Mouse (Mus musculus) G1E (cell line): ENCODE data around the gene Ctsc. TPM values are rescaled to one million over a fixed set of nuclear protein-coding genes. Genes with fewer than 3 reads are reported as not detected.

Experiments
- ATAC-seq: 2 replicates; pipeline ENCODE4 v1.8.0; 2016; ENCODE audit warnings: mild to moderate bottlenecking; ENCODE audit not compliant: insufficient number of reproducible peaks, poor library complexity, low FRiP score, severe bottlenecking; ENCODE audit errors: extremely low read depth
- DNase-seq: peaks from one replicate; pipeline ENCODE4 v3.0.0; 2012; ENCODE audit warnings: low spot score
- H3K27me3 ChIP-seq: 2 replicates; pipeline ENCODE4 v1.6.1; 2012; ENCODE audit warnings: mild to moderate bottlenecking, low read length, inconsistent platforms; ENCODE audit not compliant: insufficient read depth
- H3K36me3 ChIP-seq: replicated peaks from 2 replicates; pipeline ENCODE3; 2012; ENCODE audit warnings: mild to moderate bottlenecking, inconsistent platforms
- H3K4me1 ChIP-seq: 2 replicates; pipeline ENCODE4 v1.6.1; 2012; ENCODE audit warnings: low read depth, low read length, inconsistent platforms, mixed read lengths; ENCODE audit not compliant: insufficient read depth
- H3K4me3 ChIP-seq: 2 replicates; pipeline ENCODE4 v1.5.1; 2012; ENCODE audit warnings: low read depth, mild to moderate bottlenecking, inconsistent platforms, low read length, moderate library complexity, mixed read lengths
- H3K9me3 ChIP-seq: replicated peaks from 2 replicates; pipeline ENCODE4 v1.6.1; 2012; ENCODE audit warnings: inconsistent platforms
- CTCF ChIP-seq: IDR thresholded peaks from 2 replicates; pipeline ENCODE4 v1.5.1; 2012; ENCODE audit warnings: low read depth, low read length, inconsistent platforms, mixed read lengths
- GATA1 ChIP-seq: IDR thresholded peaks from 2 replicates; pipeline ENCODE4 v1.6.1; 2012; ENCODE audit warnings: borderline replicate concordance, low read length, inconsistent platforms, mixed read lengths
- GATA2 ChIP-seq: IDR thresholded peaks from 2 replicates; pipeline ENCODE4 v1.6.1; 2012; ENCODE audit warnings: low read depth, low read length, inconsistent platforms, borderline replicate concordance
- POLR2AphosphoS5 ChIP-seq: IDR thresholded peaks from 2 replicates; pipeline ENCODE4 v1.6.1; 2012; ENCODE audit warnings: low read depth, low read length, inconsistent platforms; ENCODE audit not compliant: insufficient replicate concordance
- TAL1 ChIP-seq: conservative IDR thresholded peaks from 2 replicates; pipeline ENCODE4 v1.6.1; 2012; ENCODE audit warnings: low read depth, low read length, inconsistent platforms, mixed read lengths
- polyA plus RNA-seq: library from polyadenylated mRNA; stranded (reverse); fragments of >175 nt; gene quantifications from 2 replicates; pipeline ENCODE4 v1.2.3, GENCODE M21; 2012
- total RNA-seq, 2 experiments: library from RNA; stranded (forward) in 1 of 2; stranded (reverse) in 1 of 2; fragments of 200-1000 nt in 1 of 2; fragments of >200 nt in 1 of 2; fragmentation: Nextera tagmentation in 1 of 2; gene quantifications; 2 replicates each; pipeline ENCODE4 v1.2.3; 2014 to 2017

The Ctsc gene
- total and polyA plus RNA-seq, 3 experiments, result 0.11 TPM; not detected in 2

DNA sequence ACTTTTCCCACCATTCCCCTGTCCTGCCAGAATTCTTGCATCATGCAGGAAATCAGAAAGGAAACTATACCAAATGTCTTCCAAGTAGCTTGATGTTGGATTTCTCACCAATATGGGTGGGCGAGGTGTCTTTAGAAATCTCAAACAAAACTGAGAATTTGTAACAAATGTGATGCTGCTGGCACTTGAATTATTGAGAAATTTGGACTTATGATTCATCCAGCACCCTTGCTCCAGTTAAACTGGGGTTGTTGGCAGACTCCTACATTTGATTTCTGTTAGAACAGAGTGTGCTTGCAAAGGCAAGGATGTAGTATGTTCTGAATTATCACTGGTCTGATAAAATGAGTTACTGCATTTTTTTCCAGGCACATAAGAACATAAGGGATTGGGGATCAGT lies 68.2 kb downstream of the Ctsc start:
- H3K27me3 ChIP-seq, result no peaks in the 10 kb centered on the region
- peaks cover 2% of the 10 kb centered on the region; the same call in 1 of the 2 replicates for H3K9me3 ChIP-seq
- TF ChIP-seq POLR2AphosphoS5 (no peak), TAL1 (no peak), GATA1 (no peak), GATA2 (no peak), CTCF (no peak)
- DNase-seq, result no peak
- no peak for ATAC-seq
- no peak overlapping the region for H3K4me3 ChIP-seq
- H3K36me3 ChIP-seq, result no peaks in the 10 kb centered on the region
- no peaks in the 10 kb centered on the region for H3K4me1 ChIP-seq

DNA sequence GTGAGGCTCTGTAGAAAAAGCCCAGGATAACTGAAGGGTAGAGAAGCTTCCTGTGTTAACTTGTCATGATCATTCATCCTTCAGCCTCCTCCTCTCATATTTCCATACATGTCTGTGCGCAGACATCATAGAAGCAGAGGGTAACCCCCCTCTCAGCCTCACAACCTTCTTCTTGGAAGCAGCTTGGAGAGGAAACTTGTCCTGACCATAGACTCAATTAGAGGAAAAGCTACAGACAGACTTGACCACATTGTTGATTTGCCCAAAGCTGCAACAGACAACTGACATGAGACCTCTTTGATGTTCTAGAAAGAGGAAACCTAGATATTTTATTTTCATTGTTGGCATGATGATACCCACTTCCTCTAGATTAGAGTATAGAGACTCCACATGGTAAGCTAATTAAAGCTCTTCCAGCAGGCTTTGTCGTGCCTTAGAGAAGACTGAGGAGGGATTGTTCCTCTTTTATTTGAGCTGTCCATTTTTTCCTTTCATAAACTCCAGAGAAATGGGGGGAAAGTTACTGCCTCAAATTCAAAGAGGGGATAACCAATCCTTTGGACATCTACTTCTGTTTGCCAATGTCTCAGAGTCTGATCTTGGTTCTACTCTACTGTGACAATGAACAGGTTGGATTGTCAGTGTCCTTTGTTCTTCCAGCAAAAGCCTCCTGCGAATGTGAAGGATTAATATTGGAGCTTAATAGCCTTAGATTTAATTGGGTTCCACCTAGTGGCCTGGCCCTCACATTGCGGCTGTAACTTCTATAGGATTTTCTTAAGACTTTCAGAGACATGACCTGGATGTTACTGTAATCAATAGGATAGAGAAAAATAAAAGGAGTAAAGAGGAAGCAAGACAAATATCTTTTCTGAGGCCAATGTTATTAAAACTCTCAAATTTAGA lies 79.2 kb downstream of the Ctsc start:
- no peak overlapping the region for H3K4me3 ChIP-seq
- DNase-seq, result no peak
- H3K9me3 ChIP-seq, result no peaks in the 10 kb centered on the region
- ATAC-seq, result no peak
- no peak for TF ChIP-seq TAL1
- no peak for TF ChIP-seq GATA1
- no peak for TF ChIP-seq CTCF
- TF ChIP-seq POLR2AphosphoS5, result no peak
- no peak for TF ChIP-seq GATA2
- H3K36me3 ChIP-seq, result no peaks in the 10 kb centered on the region
- H3K4me1 ChIP-seq, result no peaks in the 10 kb centered on the region
- H3K27me3 ChIP-seq, result no peaks in the 10 kb centered on the region

DNA sequence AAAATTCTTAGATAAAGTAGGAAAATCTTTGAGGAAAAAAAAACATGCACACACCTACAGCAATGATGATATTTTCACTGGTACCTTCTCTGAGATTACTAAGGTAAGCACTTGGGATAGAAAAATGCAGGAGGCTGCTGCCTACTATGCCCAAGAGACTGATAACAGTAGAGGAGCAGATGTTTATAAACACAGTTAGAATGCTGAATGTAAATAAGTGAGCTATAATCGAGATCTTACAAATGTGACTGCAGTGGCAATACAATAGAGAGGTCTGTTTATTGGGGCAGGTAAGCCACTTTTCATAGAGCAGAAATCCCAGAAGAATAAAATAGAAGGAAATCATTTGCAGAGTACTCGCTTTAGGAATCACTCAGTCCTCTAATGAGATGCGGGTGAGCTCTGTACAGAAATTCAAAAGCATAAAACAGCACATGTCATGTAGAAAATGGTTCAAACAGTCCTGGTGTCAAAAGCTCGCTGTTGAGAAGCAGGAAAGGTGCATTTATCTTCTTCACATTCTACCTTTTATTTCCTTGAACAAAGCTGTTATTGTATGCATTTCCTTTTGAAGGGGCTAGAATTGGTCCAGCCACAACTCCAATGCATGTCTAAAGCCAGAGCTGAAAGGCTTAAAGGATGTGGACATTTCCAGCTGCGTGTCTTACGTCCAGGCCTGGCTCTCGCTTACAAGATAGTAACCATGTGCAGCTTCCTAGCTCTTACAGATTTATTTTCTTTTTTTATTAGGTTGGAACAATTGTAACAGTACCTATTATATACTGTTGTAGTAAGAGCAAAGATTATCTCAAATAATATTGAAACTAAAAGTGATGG lies 80.4 kb downstream of the Ctsc start:
- Histone ChIP-seq H3K4me3 (no peak overlapping the region), H3K36me3 (no peaks in the 10 kb centered on the region), H3K4me1 (no peaks in the 10 kb centered on the region), H3K9me3 (no peaks in the 10 kb centered on the region), H3K27me3 (no peaks in the 10 kb centered on the region)
- DNase-seq (no peak), ATAC-seq (no peak)
- TF ChIP-seq POLR2AphosphoS5 (no peak), TAL1 (no peak), GATA2 (no peak), CTCF (no peak), GATA1 (no peak)

Other genes starting within 250 kb of the Ctsc start
- gene Rab38, start 152.2 kb downstream of the Ctsc start, total RNA-seq (2014; fragmentation: Nextera tagmentation), result not detected in 2 replicates
- 0.12 TPM in 1 of 2 replicates, not detected in the other for gene Rab38, start 152.2 kb downstream of the Ctsc start, total RNA-seq (2017)
- gene Rab38, start 152.2 kb downstream of the Ctsc start, polyA plus RNA-seq, result 0.04 TPM in 1 of 2 replicates, not detected in the other